Mouse (Mus musculus) megakaryocyte progenitor cell, adult 5-6 weeks (primary cell): Measurements from ENCODE around the gene Olfr524. TPM values are rescaled to one million over a fixed set of nuclear protein-coding genes. Genes with fewer than 3 reads are reported as not detected.
A peak's percentile ranks its signal among the peaks of the same experiment; 100 is the strongest.

ENCODE experiments used
- ATAC-seq: replicated peaks from 2 replicates; pipeline ENCODE4 v1.8.0; 2016; ENCODE audit warnings: mild to moderate bottlenecking, moderate TSS enrichment, inconsistent platforms; ENCODE audit not compliant: poor library complexity
- total RNA-seq, 2 experiments: library from RNA; stranded (forward) in 1 of 2; stranded (reverse) in 1 of 2; fragments of 157-497, 149-512 nt in 1 of 2; fragments of 200-1000 nt in 1 of 2; gene quantifications; 2 replicates each; pipeline versions ENCODE4 v1.2.3 to v1.2.4; 2015 to 2017

Gene Olfr524
- total RNA-seq, 2 experiments from 2014 or later: not detected

- ATAC-seq: no peak
These were observed 17.9 kb downstream of the Olfr524 start for GRCm38 (mm10) chr7:140187721-140188390.

DNA sequence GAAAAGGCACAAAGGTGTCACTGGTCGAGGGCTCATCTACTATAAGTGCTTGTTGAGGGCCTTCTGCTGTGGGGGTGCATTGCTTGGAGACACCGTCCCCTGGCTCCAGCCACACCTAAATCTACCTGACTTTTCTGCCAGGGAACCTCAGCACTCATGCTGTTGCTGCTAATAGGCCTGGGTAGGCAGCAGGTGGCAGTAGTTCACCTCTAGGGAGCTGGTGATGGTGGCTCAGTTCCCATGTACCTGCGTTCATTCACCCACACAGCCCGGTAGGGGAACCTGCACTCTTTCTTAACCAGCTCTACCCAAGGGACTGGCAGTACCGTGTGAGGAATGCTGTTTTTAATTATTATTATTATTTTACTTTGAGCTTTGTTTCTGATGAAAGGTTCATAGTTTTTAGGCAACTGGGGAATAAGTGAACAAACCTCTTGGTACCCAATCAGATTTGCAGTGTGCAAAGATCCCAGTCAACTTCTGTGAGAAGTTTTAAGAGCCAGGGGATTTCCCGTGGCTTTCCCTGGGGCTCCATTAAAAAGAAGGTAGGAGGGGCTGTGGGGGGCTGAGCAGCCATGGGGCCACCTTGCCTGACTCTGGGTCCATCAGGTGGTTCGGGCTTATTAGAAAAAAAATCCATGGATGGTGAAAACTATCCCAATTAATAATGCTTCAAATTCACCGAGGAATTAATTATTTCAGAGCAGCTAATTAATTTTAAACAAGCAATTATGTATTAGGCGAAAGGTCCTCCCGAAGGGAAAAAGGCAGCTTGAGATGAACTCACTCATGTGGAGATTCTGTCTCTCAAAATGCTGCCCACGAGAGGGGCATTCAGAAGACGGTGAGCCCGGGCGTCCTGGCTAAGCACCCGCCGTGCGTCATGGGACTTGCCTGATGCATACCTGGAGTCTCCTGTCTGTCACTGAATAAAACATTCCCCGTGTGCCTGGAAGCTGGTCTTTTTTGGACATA lies 18.8 kb downstream of the Olfr524 start:
- peak; percentile 80 for ATAC-seq

DNA sequence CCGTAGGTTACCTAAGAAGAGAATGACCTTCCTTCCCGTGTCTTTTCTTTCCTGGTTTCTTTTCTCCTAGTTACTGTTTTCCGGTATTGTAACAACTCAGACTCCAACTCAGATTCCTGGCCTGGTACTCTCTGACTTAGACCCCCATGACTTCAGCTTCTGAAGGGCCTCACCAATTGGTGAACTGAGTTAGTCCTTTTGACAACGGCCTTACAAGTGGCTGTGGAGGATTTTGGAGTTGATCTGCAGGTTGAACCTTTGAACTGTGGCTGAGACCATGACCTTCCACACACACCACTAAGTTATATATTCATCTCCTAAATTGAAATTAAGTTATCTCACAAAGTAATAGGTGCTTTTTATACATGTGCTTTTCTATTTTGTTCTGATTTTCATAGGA lies 21.6 kb downstream of the Olfr524 start:
- ATAC-seq: no peak

DNA sequence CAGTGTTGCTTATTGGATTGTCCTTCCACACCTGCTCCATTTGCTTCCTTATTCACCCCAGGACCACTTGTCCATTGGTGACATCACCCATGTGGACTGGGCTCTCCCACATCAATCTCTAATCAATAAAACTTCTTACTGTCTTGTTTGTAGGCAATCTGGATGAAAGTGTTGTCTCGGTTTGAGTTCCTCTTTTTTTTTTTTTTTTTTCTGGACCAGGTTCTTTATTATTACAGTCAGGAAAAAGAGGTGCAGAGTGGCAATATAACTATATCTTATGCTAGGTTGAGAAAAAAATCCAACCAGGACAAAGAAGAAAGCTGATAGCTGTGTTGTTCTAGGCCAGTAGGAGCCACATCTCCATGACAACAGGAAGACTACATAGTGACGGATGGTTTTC lies 25.1 kb downstream of the Olfr524 start:
- ATAC-seq: no peak

GRCm38 (mm10) chr7:140179176-140179575 lies 26.6 kb downstream of the Olfr524 start:
- no peak for ATAC-seq

DNA sequence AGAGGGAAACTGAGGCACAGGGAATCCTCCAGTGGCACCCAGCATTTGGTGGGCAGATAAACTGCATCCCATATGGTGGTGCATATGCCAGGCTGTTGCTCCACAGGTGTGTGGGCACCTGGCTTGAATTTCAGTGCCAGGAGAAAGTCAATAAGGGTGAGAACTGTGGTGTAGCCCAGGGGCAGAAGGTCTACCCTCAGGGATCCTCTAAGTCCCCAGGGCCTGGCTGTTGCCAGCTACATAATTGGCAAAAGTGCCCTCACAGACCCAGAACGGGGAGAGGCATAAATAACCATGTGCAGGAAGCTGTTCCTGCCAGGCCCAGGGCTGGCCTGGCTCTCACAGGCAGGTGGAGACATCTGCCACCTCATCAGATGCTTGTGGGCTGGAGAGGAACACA lies 32.8 kb downstream of the Olfr524 start, which contains the start of gene Olfr523:
Gene Olfr523 (plus strand): TSS at position 282 of the 400 bp plus-strand sequence.
- ATAC-seq: no peak

DNA sequence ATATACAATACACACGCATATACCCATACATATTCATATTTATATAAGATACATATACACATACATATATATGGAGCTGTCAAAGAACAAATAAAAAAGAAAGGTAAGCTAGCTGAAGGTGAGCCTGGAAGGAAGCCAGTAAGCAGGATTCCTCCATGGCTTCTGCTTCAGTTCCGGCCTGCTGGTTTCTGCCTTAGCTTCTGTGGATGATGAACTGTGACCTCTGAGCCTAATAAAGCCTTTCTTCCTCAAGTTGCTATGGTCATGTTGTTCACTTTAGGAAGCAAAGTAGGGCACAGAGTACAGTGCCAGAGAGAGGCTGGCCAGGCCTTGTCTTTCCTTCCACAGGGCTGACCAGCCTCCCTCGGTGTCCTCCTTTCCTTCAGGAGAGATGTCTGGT lies 34.9 kb downstream of the Olfr524 start:
- no peak for ATAC-seq

- ATAC-seq: no peak
These were observed 36.4 kb downstream of the Olfr524 start for GRCm38 (mm10) chr7:140169386-140169785.

- no peak for ATAC-seq
These were observed 37.8 kb downstream of the Olfr524 start for GRCm38 (mm10) chr7:140167950-140168349.

GRCm38 (mm10) chr7:140164664-140165063 lies 41.1 kb downstream of the Olfr524 start, which contains the start of gene Olfr522:
Gene Olfr522 (minus strand): TSS chr7:140164764.
- ATAC-seq: no peak

DNA sequence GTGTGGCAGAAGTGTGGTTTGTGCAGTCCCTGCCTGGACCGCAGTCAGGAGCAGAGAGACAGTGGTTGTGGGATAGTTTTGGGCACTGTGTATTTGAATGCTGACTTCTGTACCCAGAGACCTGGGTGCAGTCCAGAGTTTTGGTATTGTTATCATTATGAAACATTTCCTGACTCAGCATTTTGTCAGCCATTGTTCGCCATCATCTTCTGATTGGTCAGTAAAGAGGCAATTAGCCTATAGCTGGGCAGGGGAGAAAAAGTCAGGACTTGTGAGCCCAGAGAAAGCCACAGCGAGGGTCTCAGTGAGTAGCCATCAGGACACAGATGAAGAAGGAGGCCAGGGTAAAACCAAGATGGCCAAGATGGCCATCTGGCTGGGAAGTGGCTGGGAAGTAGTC lies 45.4 kb downstream of the Olfr524 start:
- no peak for ATAC-seq

GRCm38 (mm10) chr7:140154218-140154927 lies 51.4 kb downstream of the Olfr524 start, which contains the start of gene Sprn:
Gene Sprn (minus strand): TSS chr7:140154877.
- no peak for ATAC-seq

- no peak for ATAC-seq
These were observed 51.9 kb downstream of the Olfr524 start for GRCm38 (mm10) chr7:140153829-140154217.

- ATAC-seq: peak; percentile 39; the same call in 1 of the 2 replicates
These were observed 52.4 kb downstream of the Olfr524 start for GRCm38 (mm10) chr7:140153383-140153782.

Other genes starting within 250 kb of the Olfr524 start
- 0.10 and 0.27 TPM in 2 replicates for gene 6430531B16Rik, start 227.2 kb downstream of the Olfr524 start, total RNA-seq (2015)
- 0.57 TPM in 1 of 2 replicates, not detected in the other for gene 6430531B16Rik, start 227.2 kb downstream of the Olfr524 start, total RNA-seq (2017)
- 1.3 and 1.9 TPM in 2 replicates for gene Adam8, start 213.4 kb downstream of the Olfr524 start, total RNA-seq (2015)
- gene Adam8, start 213.4 kb downstream of the Olfr524 start, total RNA-seq (2017): 1.3 and 1.7 TPM in 2 replicates
- 32.2 and 34.8 TPM in 2 replicates for gene Zfp511, start 169.6 kb downstream of the Olfr524 start, total RNA-seq (2015)
- gene Zfp511, start 169.6 kb downstream of the Olfr524 start, total RNA-seq (2017): 21.0 and 21.1 TPM in 2 replicates
- gene Tubgcp2, start 169.3 kb downstream of the Olfr524 start, total RNA-seq (2015): 24.0 and 25.8 TPM in 2 replicates
- 35.2 and 36.5 TPM in 2 replicates for gene Tubgcp2, start 169.3 kb downstream of the Olfr524 start, total RNA-seq (2017)
- gene Msx3, start 156.9 kb downstream of the Olfr524 start, total RNA-seq (2015): not detected in 2 replicates
- gene Msx3, start 156.9 kb downstream of the Olfr524 start, total RNA-seq (2017): not detected in 2 replicates
- gene Caly, start 123.4 kb downstream of the Olfr524 start, total RNA-seq (2015): not detected in 2 replicates
- not detected in 2 replicates for gene Caly, start 123.4 kb downstream of the Olfr524 start, total RNA-seq (2017)
- gene Prap1, start 112.6 kb downstream of the Olfr524 start, total RNA-seq (2015): not detected in 2 replicates
- gene Prap1, start 112.6 kb downstream of the Olfr524 start, total RNA-seq (2017): not detected in 2 replicates
- 6.9 and 7.9 TPM in 2 replicates for gene Fuom, start 103.5 kb downstream of the Olfr524 start, total RNA-seq (2015)
- gene Fuom, start 103.5 kb downstream of the Olfr524 start, total RNA-seq (2017): 10.8 and 11.5 TPM in 2 replicates
- 26.1 and 31.7 TPM in 2 replicates for gene Paox, start 90.2 kb downstream of the Olfr524 start, total RNA-seq (2015)
- 15.7 and 23.4 TPM in 2 replicates for gene Paox, start 90.2 kb downstream of the Olfr524 start, total RNA-seq (2017)
- gene Echs1, start 89.5 kb downstream of the Olfr524 start, total RNA-seq (2015): 108 and 109 TPM in 2 replicates
- 95.5 and 147 TPM in 2 replicates for gene Echs1, start 89.5 kb downstream of the Olfr524 start, total RNA-seq (2017)
- gene Mtg1, start 68.4 kb downstream of the Olfr524 start, total RNA-seq (2015): 23.8 and 29.2 TPM in 2 replicates
- gene Mtg1, start 68.4 kb downstream of the Olfr524 start, total RNA-seq (2017): 10.4 and 11.4 TPM in 2 replicates
- gene Sprn, start 51.1 kb downstream of the Olfr524 start, total RNA-seq (2015): not detected in 2 replicates
- gene Sprn, start 51.1 kb downstream of the Olfr524 start, total RNA-seq (2017): not detected in 2 replicates
- gene Olfr522, start 41.2 kb downstream of the Olfr524 start, total RNA-seq (2015): not detected in 2 replicates
- gene Olfr522, start 41.2 kb downstream of the Olfr524 start, total RNA-seq (2017): not detected in 2 replicates
- not detected in 2 replicates for gene Olfr523, start 32.7 kb downstream of the Olfr524 start, total RNA-seq (2015)
- not detected in 2 replicates for gene Olfr523, start 32.7 kb downstream of the Olfr524 start, total RNA-seq (2017)
- not detected in 2 replicates for gene Cd163l1, start 12.3 kb upstream of the Olfr524 start, total RNA-seq (2015)
- gene Cd163l1, start 12.3 kb upstream of the Olfr524 start, total RNA-seq (2017): 0.21 TPM in 1 of 2 replicates, not detected in the other
- gene 5830411N06Rik, start 41.3 kb upstream of the Olfr524 start, total RNA-seq (2015): not detected in 2 replicates
- not detected in 2 replicates for gene 5830411N06Rik, start 41.3 kb upstream of the Olfr524 start, total RNA-seq (2017)
- not detected in 2 replicates for gene Olfr525, start 114.9 kb upstream of the Olfr524 start, total RNA-seq (2015)
- not detected in 2 replicates for gene Olfr525, start 114.9 kb upstream of the Olfr524 start, total RNA-seq (2017)
- not detected in 2 replicates for gene Olfr527, start 128.1 kb upstream of the Olfr524 start, total RNA-seq (2015)
- gene Olfr527, start 128.1 kb upstream of the Olfr524 start, total RNA-seq (2017): not detected in 2 replicates
- gene Olfr60, start 155.7 kb upstream of the Olfr524 start, total RNA-seq (2015): 0.07 TPM in 1 of 2 replicates, not detected in the other
- gene Olfr60, start 155.7 kb upstream of the Olfr524 start, total RNA-seq (2017): not detected in 2 replicates
- gene Olfr530, start 170.4 kb upstream of the Olfr524 start, total RNA-seq (2015): not detected in 2 replicates
- gene Olfr530, start 170.4 kb upstream of the Olfr524 start, total RNA-seq (2017): not detected in 2 replicates
- not detected in 2 replicates for gene Olfr531, start 197.0 kb upstream of the Olfr524 start, total RNA-seq (2015)
- gene Olfr531, start 197.0 kb upstream of the Olfr524 start, total RNA-seq (2017): not detected in 2 replicates
- not detected in 2 replicates for gene Olfr532, start 215.7 kb upstream of the Olfr524 start, total RNA-seq (2015)
- gene Olfr532, start 215.7 kb upstream of the Olfr524 start, total RNA-seq (2017): not detected in 2 replicates